Mouse (Mus musculus) midbrain, embryonic 11.5 days (tissue): ENCODE measurements around the gene Tenm3. TPM values are rescaled to one million over a fixed set of nuclear protein-coding genes. Genes with fewer than 3 reads are reported as not detected.

Source experiments
- ATAC-seq: fragments of 200-750 bp; cut with Nextera tagmentation; 2 replicates; pipeline ENCODE4 v1.8.0; 2017; ENCODE audit warnings: moderate TSS enrichment, moderate library complexity; ENCODE audit not compliant: low FRiP score
- DNase-seq: peaks from one replicate; pipeline ENCODE4 v3.0.0; 2015; ENCODE audit warnings: low spot score; ENCODE audit errors: missing footprints
- H3K27ac ChIP-seq: fragments of 300-500 bp; sonication (generic); 2 replicates; pipeline ENCODE4 v1.5.1; 2014; ENCODE audit warnings: low read depth, low read length
- H3K27me3 ChIP-seq: fragments of 300-500 bp; sonication (generic); 2 replicates; pipeline ENCODE4 v1.6.1; 2014; ENCODE audit warnings: mild to moderate bottlenecking, low read length, moderate library complexity, mixed read lengths; ENCODE audit not compliant: control insufficient read depth, insufficient read depth
- H3K36me3 ChIP-seq: fragments of 300-500 bp; sonication (generic); 2 replicates; pipeline ENCODE4 v1.6.1; 2014; ENCODE audit warnings: mild to moderate bottlenecking, low read length, moderate library complexity, mixed read lengths; ENCODE audit not compliant: control insufficient read depth, insufficient read depth
- H3K4me1 ChIP-seq: fragments of 300-500 bp; sonication (generic); 2 replicates; pipeline ENCODE4 v1.6.1; 2014; ENCODE audit warnings: low read length; ENCODE audit not compliant: control insufficient read depth, insufficient read depth
- H3K4me2 ChIP-seq: fragments of 300-500 bp; sonication (generic); 2 replicates; pipeline ENCODE4 v1.6.1; 2014; ENCODE audit warnings: mild to moderate bottlenecking, moderate library complexity
- H3K4me3 ChIP-seq: fragments of 300-500 bp; sonication (generic); 2 replicates; pipeline ENCODE4 v1.5.1; 2014; ENCODE audit warnings: low read depth, low read length
- H3K9ac ChIP-seq: fragments of 300-500 bp; sonication (generic); 2 replicates; pipeline ENCODE4 v1.6.1; 2014; ENCODE audit warnings: low read length
- H3K9me3 ChIP-seq: fragments of 300-500 bp; sonication (generic); 2 replicates; pipeline ENCODE4 v1.6.1; 2016; ENCODE audit warnings: low read length; ENCODE audit not compliant: control insufficient read depth
- WGBS: fragments of 180-500 bp; shearing (Covaris S2); extraction: QIAGEN DNeasy Blood & Tissue Kit; methylation state at CpG from one replicate; pipeline ENCODE4 v1.1.7; 2014; 5-methylcytosine and 5-hydroxymethylcytosine counted together
- polyA plus RNA-seq: library from polyadenylated mRNA; unstranded; fragments of >200 nt; fragmentation: Nextera tagmentation; extraction: Ambion mirVana; gene quantifications from 2 replicates; pipeline ENCODE4 v1.2.1, GENCODE M21; 2014

Gene Tenm3
- polyA plus RNA-seq, 1 experiment from 2014 or later: 39.6 TPM

DNA sequence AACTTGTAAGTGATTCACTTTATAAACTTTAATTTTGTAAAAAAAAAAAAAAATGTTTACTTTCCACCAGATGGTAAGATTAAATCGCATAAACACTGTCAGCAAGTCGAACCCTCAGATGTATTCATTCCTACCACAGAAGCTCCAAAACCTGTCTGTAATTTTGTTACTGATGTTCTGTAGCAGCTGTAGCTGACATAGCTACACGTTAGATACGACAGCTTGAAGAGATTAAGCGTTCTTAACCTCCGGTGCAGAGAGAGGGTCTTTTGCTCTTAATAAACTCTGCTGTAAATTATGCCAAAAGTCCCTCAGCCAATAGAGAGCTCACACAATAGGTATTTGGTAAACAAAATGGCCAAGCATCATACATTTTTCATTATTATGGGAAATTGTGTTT, 23.8 kb downstream of the Tenm3 start:
- H3K4me3 ChIP-seq: no peak overlapping the region
- H3K4me1 ChIP-seq: peaks cover 2% of the 10 kb centered on the region; the same call in 1 of the 2 replicates
- 39% methylated on average over 6 of the region's 6 CpGs for WGBS
- no peak overlapping the region for H3K9ac ChIP-seq
- no peak overlapping the region for H3K4me2 ChIP-seq
- H3K9me3 ChIP-seq: no peaks in the 10 kb centered on the region
- H3K27me3 ChIP-seq: no peaks in the 10 kb centered on the region
- DNase-seq (no peak), ATAC-seq (no peak)
- no peaks in the 10 kb centered on the region for H3K36me3 ChIP-seq
- H3K27ac ChIP-seq: no peak overlapping the region

DNA sequence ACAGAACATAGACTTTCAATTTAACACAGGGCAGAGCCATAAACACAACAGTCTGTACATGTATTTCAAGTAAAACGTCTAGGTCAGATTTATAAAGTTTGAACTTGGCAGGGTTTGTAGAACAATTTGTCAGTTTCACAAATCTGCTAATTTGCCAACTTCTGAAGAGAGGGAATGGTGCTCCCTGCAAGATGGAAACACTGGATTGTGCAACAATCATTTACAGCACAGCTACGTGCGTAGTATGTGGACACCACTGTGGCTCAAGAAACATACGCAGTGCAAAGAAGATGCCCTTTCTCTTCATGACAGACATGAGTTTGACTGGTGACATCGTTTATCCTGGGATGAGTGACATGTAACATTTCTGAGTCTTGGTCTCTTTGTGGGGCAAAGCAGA, 24.4 kb downstream of the Tenm3 start:
- DNase-seq (no peak), ATAC-seq (no peak)
- no peak overlapping the region for H3K4me3 ChIP-seq
- WGBS: 77% methylated on average over 5 of the region's 5 CpGs
- H3K27me3 ChIP-seq: no peaks in the 10 kb centered on the region
- no peak overlapping the region for H3K4me2 ChIP-seq
- no peaks in the 10 kb centered on the region for H3K36me3 ChIP-seq
- H3K27ac ChIP-seq: no peak overlapping the region
- H3K9me3 ChIP-seq: no peaks in the 10 kb centered on the region
- H3K9ac ChIP-seq: no peak overlapping the region
- peaks cover 2% of the 10 kb centered on the region; the same call in 1 of the 2 replicates for H3K4me1 ChIP-seq

DNA sequence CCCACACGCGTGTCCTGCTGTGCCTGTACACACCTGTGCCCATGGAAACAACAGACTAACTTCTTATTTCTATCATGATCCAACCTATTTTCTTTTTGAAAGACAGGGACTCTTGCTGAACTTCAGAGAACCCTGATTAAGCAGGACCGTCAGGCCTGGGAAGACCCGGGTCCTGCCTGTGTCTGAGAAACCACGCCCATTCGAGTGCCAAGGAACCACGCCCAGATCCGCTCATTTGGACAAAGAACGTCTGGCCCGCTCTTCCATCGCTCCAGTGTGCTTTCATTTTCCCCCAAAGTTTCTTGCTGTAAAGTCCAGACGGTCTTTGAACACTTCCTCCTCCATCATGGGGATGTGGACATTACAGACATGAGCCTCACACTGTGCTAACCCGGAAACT, 26.8 kb downstream of the Tenm3 start:
- Histone ChIP-seq H3K4me2 (no peak overlapping the region), H3K27me3 (no peaks in the 10 kb centered on the region), H3K4me3 (no peak overlapping the region), H3K4me1 (peaks cover 2% of the 10 kb centered on the region), H3K9ac (no peak overlapping the region), H3K27ac (no peak overlapping the region), H3K36me3 (no peaks in the 10 kb centered on the region), H3K9me3 (no peaks in the 10 kb centered on the region)
- 67% methylated on average over 13 of the region's 13 CpGs for WGBS
- ATAC-seq (no peak), DNase-seq (no peak)

DNA sequence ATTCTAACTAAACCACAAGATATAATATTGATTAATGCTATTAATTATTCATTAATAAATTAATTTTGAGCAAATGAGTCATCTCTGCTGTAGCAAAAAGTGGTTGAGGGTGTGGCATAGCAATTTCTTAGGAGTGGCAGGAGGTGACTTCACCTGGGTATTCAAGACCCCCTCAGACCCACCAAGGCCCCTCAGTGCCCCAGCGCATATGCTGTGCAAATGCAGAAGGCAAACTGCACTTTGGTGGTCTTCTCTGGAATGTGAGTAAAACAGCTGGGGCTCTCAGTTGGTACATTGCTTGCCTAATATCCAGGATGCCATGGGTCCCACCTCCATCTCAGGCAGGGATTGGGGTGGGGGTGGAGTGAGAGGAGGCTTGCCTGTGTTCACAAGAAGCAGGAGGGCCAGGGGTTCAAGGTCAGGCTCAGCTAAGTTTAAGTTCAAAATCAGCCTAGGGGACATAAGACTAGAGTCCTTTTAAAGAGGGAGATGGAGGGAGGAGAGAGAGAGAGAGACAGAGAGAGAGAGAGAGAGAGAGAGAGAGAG, 31.5 kb downstream of the Tenm3 start:
- DNase-seq (no peak), ATAC-seq (no peak)
- WGBS: 100% methylated on average over 1 of the region's 1 CpGs
- H3K9ac ChIP-seq: no peak overlapping the region
- no peak overlapping the region for H3K4me2 ChIP-seq
- H3K4me3 ChIP-seq: no peak overlapping the region
- H3K9me3 ChIP-seq: no peaks in the 10 kb centered on the region
- H3K36me3 ChIP-seq: no peaks in the 10 kb centered on the region
- H3K4me1 ChIP-seq: peaks cover 12% of the 10 kb centered on the region
- H3K27ac ChIP-seq: no peak overlapping the region
- H3K27me3 ChIP-seq: no peaks in the 10 kb centered on the region

DNA sequence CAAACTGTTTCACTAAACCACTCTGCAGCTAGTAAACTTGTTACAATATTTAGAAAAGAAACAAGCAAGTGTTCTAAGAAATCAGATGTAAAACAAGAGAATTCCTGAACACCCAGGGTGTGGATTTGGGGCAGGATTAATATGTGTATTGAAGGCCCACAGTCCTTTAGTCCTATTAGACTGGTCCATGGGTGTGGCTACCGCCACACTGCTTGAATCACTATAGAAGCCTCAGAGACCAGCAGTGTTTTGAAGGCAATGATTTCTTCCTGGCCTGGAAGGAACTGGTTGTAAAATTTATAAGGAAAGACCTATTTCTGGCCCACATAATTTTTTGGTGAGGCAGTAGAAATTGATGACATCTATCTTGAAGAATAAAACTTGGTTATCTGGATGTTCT, 33.1 kb downstream of the Tenm3 start:
- H3K4me1 ChIP-seq: peaks cover 15% of the 10 kb centered on the region
- no peak overlapping the region for H3K4me2 ChIP-seq
- no peaks in the 10 kb centered on the region for H3K9me3 ChIP-seq
- DNase-seq (no peak), ATAC-seq (no peak)
- H3K27ac ChIP-seq: no peak overlapping the region
- no peaks in the 10 kb centered on the region for H3K36me3 ChIP-seq
- H3K4me3 ChIP-seq: no peak overlapping the region
- no peaks in the 10 kb centered on the region for H3K27me3 ChIP-seq
- WGBS: 21% methylated on average over 1 of the region's 1 CpGs
- H3K9ac ChIP-seq: no peak overlapping the region

DNA sequence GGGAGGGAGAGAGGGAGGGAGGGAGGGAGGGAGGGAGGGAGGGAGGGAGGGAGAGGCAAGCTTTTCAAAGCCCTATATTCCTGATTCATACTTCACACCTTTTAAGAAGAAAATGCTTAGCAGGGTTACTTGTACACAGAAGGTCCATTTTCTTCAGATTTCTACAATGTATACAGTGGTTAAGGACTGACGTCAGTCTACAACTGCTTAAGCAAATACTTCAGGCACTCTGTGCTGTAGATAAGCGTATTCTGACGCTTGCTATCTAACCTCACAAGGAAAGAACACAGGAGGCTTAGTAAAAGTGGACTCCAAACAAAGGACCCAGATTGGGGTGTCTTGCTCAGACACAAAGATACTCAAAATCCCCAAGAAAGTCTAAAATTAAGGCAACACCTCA, 34.6 kb downstream of the Tenm3 start:
- no peak for ATAC-seq
- 35% methylated on average over 3 of the region's 3 CpGs for WGBS

DNA sequence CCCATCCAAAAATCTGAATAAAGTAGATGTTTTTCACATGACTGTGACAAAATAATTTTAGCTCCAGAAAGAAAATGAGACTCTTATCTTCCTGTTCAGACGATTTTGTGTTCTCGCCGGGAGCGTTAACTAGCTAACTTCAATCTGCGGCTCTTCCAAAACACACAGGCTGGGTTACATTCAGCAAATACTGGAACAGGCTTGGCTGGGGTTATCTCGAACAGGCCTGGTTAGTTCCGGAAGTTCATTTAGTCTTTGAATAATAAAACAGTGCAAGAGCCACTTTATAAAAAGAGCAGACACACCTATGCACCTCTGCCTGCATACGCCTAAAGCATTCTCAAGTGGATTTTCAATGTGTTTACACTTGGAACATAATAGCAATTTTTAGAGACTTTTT, 40.7 kb downstream of the Tenm3 start:
- Histone ChIP-seq H3K4me1 (peaks cover 5% of the 10 kb centered on the region), H3K9ac (no peak overlapping the region), H3K27me3 (no peaks in the 10 kb centered on the region), H3K36me3 (no peaks in the 10 kb centered on the region), H3K4me3 (no peak overlapping the region), H3K4me2 (no peak overlapping the region), H3K9me3 (no peaks in the 10 kb centered on the region), H3K27ac (no peak overlapping the region)
- no peak for ATAC-seq
- DNase-seq: no peak
- 91% methylated on average over 8 of the region's 8 CpGs for WGBS

More for the DNA sequence above, 34.6 kb downstream of the Tenm3 start:
- Histone ChIP-seq H3K4me1 (peaks cover 15% of the 10 kb centered on the region), H3K36me3 (no peaks in the 10 kb centered on the region), H3K9me3 (no peaks in the 10 kb centered on the region), H3K4me2 (no peak overlapping the region), H3K4me3 (no peak overlapping the region), H3K27ac (no peak overlapping the region), H3K9ac (no peak overlapping the region), H3K27me3 (no peaks in the 10 kb centered on the region)
- no peak for DNase-seq

DNA sequence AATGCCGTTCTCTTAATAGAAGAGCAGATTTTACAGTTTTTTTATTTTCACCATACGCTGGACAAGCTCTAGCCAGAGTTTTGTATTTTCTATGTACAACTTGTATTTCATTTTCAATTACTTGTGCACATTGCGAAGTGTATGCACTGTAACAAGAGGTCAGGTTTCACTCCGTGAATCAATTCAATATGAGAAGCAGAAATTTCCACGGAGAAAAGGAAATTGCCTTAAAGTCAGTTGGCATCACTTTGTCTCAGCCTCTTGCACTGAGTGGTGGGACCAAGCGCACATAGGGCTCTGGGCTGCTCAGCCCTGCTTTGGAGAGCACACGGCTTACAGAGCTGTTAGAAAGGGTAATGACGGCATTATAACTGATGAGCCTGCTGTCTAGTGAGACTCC, 41.5 kb downstream of the Tenm3 start:
- H3K4me1 ChIP-seq: peaks cover 5% of the 10 kb centered on the region
- DNase-seq (no peak), ATAC-seq (no peak)
- no peaks in the 10 kb centered on the region for H3K27me3 ChIP-seq
- no peaks in the 10 kb centered on the region for H3K36me3 ChIP-seq
- 77% methylated on average over 8 of the region's 8 CpGs for WGBS
- no peak overlapping the region for H3K4me2 ChIP-seq
- no peak overlapping the region for H3K27ac ChIP-seq
- no peak overlapping the region for H3K9ac ChIP-seq
- H3K4me3 ChIP-seq: no peak overlapping the region
- no peaks in the 10 kb centered on the region for H3K9me3 ChIP-seq

DNA sequence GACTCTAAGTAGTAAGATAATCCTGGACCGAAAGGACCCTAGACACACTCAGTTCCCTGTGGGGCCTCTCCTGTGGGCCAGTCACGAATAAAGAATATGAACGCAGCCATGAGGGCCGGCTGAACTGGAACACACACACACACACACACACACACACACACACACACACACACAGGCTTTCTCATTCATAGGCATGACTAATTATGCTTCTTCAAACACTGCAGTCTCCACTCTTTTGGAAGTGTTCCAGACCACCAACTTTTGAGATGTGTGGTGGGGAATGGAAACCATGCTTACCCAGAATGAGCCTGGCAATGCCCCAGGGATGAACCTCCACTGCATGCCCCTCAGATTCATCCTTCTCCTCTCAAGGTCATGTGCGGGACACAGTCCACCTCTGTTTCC, 45.8 kb downstream of the Tenm3 start:
- Histone ChIP-seq H3K27ac (no peak overlapping the region), H3K36me3 (no peaks in the 10 kb centered on the region), H3K4me1 (peaks cover 8% of the 10 kb centered on the region; the same call in 1 of the 2 replicates), H3K4me2 (no peak overlapping the region), H3K27me3 (no peaks in the 10 kb centered on the region), H3K9ac (no peak overlapping the region), H3K9me3 (no peaks in the 10 kb centered on the region), H3K4me3 (no peak overlapping the region)
- no peak for DNase-seq
- 73% methylated on average over 5 of the region's 5 CpGs for WGBS
- ATAC-seq: 0 out of 2 replicates have a peak, but pooled peaks have one; percentile 30
